Mouse (Mus musculus) limb, embryonic 15.5 days (tissue): ENCODE measurements around the gene Banp. TPM values are rescaled to one million over a fixed set of nuclear protein-coding genes. Genes with fewer than 3 reads are reported as not detected.

Source experiments
- ATAC-seq: fragments of 200-750 bp; cut with Nextera tagmentation; 2 replicates; pipeline ENCODE4 v1.8.0; 2017; ENCODE audit warnings: low read depth, moderate TSS enrichment; ENCODE audit not compliant: insufficient number of reproducible peaks, low FRiP score, low TSS enrichment
- H3K27ac ChIP-seq: fragments of 300-500 bp; sonication (generic); 2 replicates; pipeline ENCODE4 v1.5.1; 2015; ENCODE audit warnings: moderate library complexity, mild to moderate bottlenecking, inconsistent platforms
- H3K27me3 ChIP-seq: fragments of 300-500 bp; sonication (generic); 2 replicates; pipeline ENCODE4 v1.6.1; 2015; ENCODE audit warnings: inconsistent platforms
- H3K36me3 ChIP-seq: fragments of 300-500 bp; sonication (generic); 2 replicates; pipeline ENCODE4 v1.6.1; 2015; ENCODE audit warnings: inconsistent platforms
- H3K4me1 ChIP-seq: fragments of 300-500 bp; sonication (generic); 2 replicates; pipeline ENCODE4 v1.6.1; 2015; ENCODE audit warnings: inconsistent platforms
- H3K4me2 ChIP-seq: fragments of 300-500 bp; sonication (generic); 2 replicates; pipeline ENCODE4 v1.6.1; 2015; ENCODE audit warnings: mild to moderate bottlenecking, inconsistent platforms
- H3K4me3 ChIP-seq: fragments of 300-500 bp; sonication (generic); 2 replicates; pipeline ENCODE4 v1.5.1; 2015; ENCODE audit warnings: mild to moderate bottlenecking, inconsistent platforms
- H3K9ac ChIP-seq: fragments of 300-500 bp; sonication (generic); 2 replicates; pipeline ENCODE4 v1.6.1; 2015; ENCODE audit warnings: inconsistent platforms
- H3K9me3 ChIP-seq: fragments of 300-500 bp; sonication (generic); 2 replicates; pipeline ENCODE4 v1.6.1; 2016; ENCODE audit warnings: inconsistent platforms
- WGBS: fragments of 180-500 bp; shearing (Covaris S2); methylation state at CpG from one replicate; pipeline ENCODE4 v1.1.7; 2015; 5-methylcytosine and 5-hydroxymethylcytosine counted together
- polyA plus RNA-seq: library from polyadenylated mRNA; unstranded; fragments of >200 nt; fragmentation: Nextera tagmentation; extraction: Ambion mirVana; gene quantifications from 2 replicates; pipeline ENCODE4 v1.2.1, GENCODE M21; 2015

The Banp gene
- polyA plus RNA-seq, 1 experiment from 2014 or later, result 42.3 TPM

GRCm38 (mm10) chr8:122058951-122059350 lies 109.4 kb downstream of the Banp start:
- H3K4me3 ChIP-seq, result no peak overlapping the region
- H3K27me3 ChIP-seq, result no peaks in the 10 kb centered on the region
- ATAC-seq, result no peak
- H3K36me3 ChIP-seq, result no peaks in the 10 kb centered on the region
- 75% methylated on average over 8 of the region's 8 CpGs for WGBS
- H3K4me2 ChIP-seq, result no peak overlapping the region
- H3K9ac ChIP-seq, result no peak overlapping the region
- no peak overlapping the region for H3K27ac ChIP-seq
- H3K4me1 ChIP-seq, result peaks cover 27% of the 10 kb centered on the region
- no peaks in the 10 kb centered on the region for H3K9me3 ChIP-seq

GRCm38 (mm10) chr8:122062508-122063223 lies 113.1 kb downstream of the Banp start:
- ATAC-seq, result no peak
- WGBS, result 67% methylated on average over 12 of the region's 12 CpGs

GRCm38 (mm10) chr8:122064353-122064752 lies 114.8 kb downstream of the Banp start:
- Histone ChIP-seq H3K4me2 (no peak overlapping the region), H3K9me3 (no peaks in the 10 kb centered on the region), H3K4me3 (no peak overlapping the region), H3K27ac (no peak overlapping the region), H3K36me3 (no peaks in the 10 kb centered on the region), H3K27me3 (no peaks in the 10 kb centered on the region), H3K4me1 (peaks cover 17% of the 10 kb centered on the region), H3K9ac (no peak overlapping the region)
- WGBS, result 33% methylated on average over 7 of the region's 7 CpGs
- ATAC-seq, result no peak

More at GRCm38 (mm10) chr8:122062508-122063223, 113.1 kb downstream of the Banp start:
- Histone ChIP-seq H3K4me1 (peaks cover 17% of the 10 kb centered on the region), H3K4me2 (no peak overlapping the region), H3K9me3 (no peaks in the 10 kb centered on the region), H3K27ac (no peak overlapping the region), H3K9ac (no peak overlapping the region), H3K27me3 (no peaks in the 10 kb centered on the region), H3K36me3 (no peaks in the 10 kb centered on the region), H3K4me3 (no peak overlapping the region)

DNA sequence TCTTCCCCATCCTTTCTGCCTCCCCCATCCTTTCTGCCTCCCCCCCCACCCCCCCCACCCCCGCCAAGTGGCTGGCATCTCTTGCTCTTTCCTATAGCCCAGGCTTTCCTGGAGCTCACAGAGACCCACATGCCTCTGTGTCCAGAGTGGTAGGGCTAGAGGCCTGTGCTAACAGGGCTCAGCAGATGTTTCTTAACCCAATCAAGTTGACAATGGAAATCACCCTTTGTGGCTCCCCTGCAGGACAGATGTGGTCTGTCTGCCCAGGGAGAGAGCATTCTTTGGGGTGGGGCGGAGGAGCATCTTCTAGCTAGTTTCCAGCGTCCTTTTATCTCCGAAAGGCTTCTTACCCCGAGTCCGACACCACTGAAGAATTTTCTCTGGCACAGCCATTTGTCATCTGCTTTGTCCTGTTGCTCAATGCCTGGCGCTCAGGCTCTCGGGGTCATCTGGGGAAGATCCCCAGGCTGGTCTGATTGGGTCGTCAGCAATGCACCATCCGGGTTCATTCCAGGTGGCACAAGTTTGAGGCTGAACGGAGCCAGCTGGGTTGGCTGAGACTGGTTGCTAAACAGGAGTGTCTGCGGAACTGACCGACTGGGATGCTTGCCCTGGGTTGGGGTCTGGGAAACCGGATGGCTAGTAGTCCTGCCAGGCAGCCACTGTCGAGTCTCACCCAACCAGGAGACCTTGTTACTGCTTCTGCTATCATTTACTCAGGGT lies 118.4 kb downstream of the Banp start:
- H3K9ac ChIP-seq, result no peak overlapping the region
- no peaks in the 10 kb centered on the region for H3K36me3 ChIP-seq
- no peaks in the 10 kb centered on the region for H3K27me3 ChIP-seq
- no peaks in the 10 kb centered on the region for H3K9me3 ChIP-seq
- WGBS, result 62% methylated on average over 15 of the region's 15 CpGs
- H3K4me1 ChIP-seq, result peaks cover 15% of the 10 kb centered on the region
- no peak overlapping the region for H3K4me3 ChIP-seq
- ATAC-seq, result no peak
- no peak overlapping the region for H3K4me2 ChIP-seq
- no peak overlapping the region for H3K27ac ChIP-seq

GRCm38 (mm10) chr8:122068609-122069008 lies 119.1 kb downstream of the Banp start:
- H3K4me1 ChIP-seq, result peaks cover 15% of the 10 kb centered on the region
- H3K36me3 ChIP-seq, result no peaks in the 10 kb centered on the region
- H3K27me3 ChIP-seq, result no peaks in the 10 kb centered on the region
- H3K27ac ChIP-seq, result no peak overlapping the region
- H3K9ac ChIP-seq, result no peak overlapping the region
- WGBS, result 77% methylated on average over 13 of the region's 13 CpGs
- H3K4me3 ChIP-seq, result no peak overlapping the region
- H3K4me2 ChIP-seq, result no peak overlapping the region
- no peak for ATAC-seq
- H3K9me3 ChIP-seq, result no peaks in the 10 kb centered on the region

- Histone ChIP-seq H3K4me3 (no peak overlapping the region), H3K9me3 (no peaks in the 10 kb centered on the region), H3K4me2 (no peak overlapping the region), H3K36me3 (no peaks in the 10 kb centered on the region), H3K9ac (no peak overlapping the region), H3K27me3 (no peaks in the 10 kb centered on the region), H3K4me1 (peaks cover 10% of the 10 kb centered on the region), H3K27ac (no peak overlapping the region)
- ATAC-seq, result no peak
- WGBS, result 77% methylated on average over 11 of the region's 11 CpGs
These were observed 119.7 kb downstream of the Banp start for GRCm38 (mm10) chr8:122069281-122069680.

GRCm38 (mm10) chr8:122071193-122071592 lies 121.6 kb downstream of the Banp start:
- peaks cover 5% of the 10 kb centered on the region; the same call in 1 of the 2 replicates for H3K4me1 ChIP-seq
- no peak for ATAC-seq
- H3K27me3 ChIP-seq, result peaks cover 10% of the 10 kb centered on the region; the same call in 1 of the 2 replicates
- no peaks in the 10 kb centered on the region for H3K9me3 ChIP-seq
- no peak overlapping the region for H3K4me2 ChIP-seq
- no peak overlapping the region for H3K9ac ChIP-seq
- H3K27ac ChIP-seq, result no peak overlapping the region
- H3K36me3 ChIP-seq, result no peaks in the 10 kb centered on the region
- 56% methylated on average over 4 of the region's 4 CpGs for WGBS
- H3K4me3 ChIP-seq, result no peak overlapping the region

- Histone ChIP-seq H3K4me3 (no peak overlapping the region), H3K27ac (no peak overlapping the region), H3K36me3 (no peaks in the 10 kb centered on the region), H3K4me2 (no peak overlapping the region), H3K4me1 (peaks cover 6% of the 10 kb centered on the region; the same call in 1 of the 2 replicates), H3K9me3 (no peaks in the 10 kb centered on the region), H3K9ac (no peak overlapping the region), H3K27me3 (peaks cover 30% of the 10 kb centered on the region)
- ATAC-seq, result no peak
- WGBS, result 52% methylated on average over 9 of the region's 9 CpGs
These were observed 124.4 kb downstream of the Banp start for GRCm38 (mm10) chr8:122073964-122074363.

DNA sequence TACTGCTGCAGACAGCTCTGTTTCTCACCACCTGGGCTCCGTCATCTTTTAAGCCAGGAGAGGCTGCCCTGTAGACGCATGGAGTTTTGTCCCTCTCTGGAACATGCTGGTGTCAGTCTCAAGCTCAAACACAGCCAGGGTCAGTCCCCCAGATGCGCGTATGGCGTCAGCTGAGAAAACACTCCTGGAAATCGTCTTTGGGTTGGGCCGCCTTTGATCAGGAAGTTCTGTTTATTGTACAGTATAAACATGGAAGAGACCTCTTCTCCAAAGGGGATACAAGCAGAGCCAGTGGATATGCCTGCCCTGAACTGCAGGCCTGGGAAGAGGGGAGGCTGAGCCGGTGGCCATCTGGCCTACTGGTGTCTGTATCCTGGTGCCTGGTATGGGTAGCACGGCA lies 124.9 kb downstream of the Banp start:
- ATAC-seq, result no peak
- no peak overlapping the region for H3K27ac ChIP-seq
- no peak overlapping the region for H3K9ac ChIP-seq
- peaks cover 30% of the 10 kb centered on the region for H3K27me3 ChIP-seq
- H3K9me3 ChIP-seq, result no peaks in the 10 kb centered on the region
- H3K4me2 ChIP-seq, result no peak overlapping the region
- no peak overlapping the region for H3K4me3 ChIP-seq
- peaks cover 6% of the 10 kb centered on the region for H3K4me1 ChIP-seq
- WGBS, result 58% methylated on average over 9 of the region's 9 CpGs
- no peaks in the 10 kb centered on the region for H3K36me3 ChIP-seq

DNA sequence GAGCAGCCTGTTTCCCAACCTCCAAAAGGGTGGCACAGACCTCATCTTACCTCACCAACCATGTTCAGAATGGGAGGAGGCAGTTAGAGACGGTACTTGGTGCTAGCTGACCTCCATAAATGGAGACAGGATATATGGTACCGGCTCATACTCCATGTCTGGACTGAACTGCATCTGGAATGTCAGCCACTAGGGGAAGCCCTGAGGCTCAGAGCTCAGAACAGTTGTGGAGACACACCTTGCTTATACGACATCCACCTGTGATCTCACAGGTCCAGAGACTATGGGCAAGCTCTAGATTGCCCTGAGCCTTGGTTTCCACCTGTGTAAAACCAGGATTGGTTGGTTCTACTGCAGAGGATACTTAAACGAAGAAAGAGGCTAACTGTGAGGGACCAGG lies 125.4 kb downstream of the Banp start:
- no peak for ATAC-seq
- Histone ChIP-seq H3K9ac (no peak overlapping the region), H3K27ac (no peak overlapping the region), H3K27me3 (peaks cover 30% of the 10 kb centered on the region), H3K4me2 (no peak overlapping the region), H3K9me3 (no peaks in the 10 kb centered on the region), H3K4me3 (no peak overlapping the region), H3K4me1 (peaks cover 11% of the 10 kb centered on the region), H3K36me3 (no peaks in the 10 kb centered on the region)
- 69% methylated on average over 4 of the region's 4 CpGs for WGBS

DNA sequence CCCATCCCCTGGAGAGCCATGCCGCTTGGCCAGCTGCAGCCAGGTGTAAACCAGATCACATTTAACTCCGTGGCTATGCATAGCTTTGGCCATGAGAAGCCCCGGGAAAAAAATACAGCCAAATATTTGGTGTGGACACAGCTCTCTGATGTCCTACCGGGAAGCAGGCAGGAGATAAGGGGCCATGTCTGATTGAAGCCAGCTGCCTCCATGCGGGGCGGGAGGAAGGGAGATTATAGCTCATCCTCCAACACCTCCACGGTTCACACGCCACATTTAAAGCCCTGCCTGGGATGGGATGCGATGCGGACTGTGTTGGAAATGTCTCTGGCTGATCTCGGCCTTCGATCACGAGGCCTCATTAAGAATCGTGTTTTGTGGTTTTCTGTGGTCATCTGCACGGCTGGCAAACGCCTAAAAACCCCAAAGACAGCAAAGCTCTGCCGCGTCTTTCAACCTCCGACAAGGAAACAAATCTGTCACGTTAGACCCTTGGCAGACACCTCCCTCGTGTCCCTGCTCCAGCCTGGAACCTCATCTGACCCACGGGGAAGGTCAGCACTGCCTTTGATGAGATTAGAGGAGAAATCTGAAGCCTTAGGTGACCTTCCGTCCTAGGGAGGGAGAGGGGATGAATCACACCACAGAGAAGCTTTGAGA lies 126.8 kb downstream of the Banp start:
- Histone ChIP-seq H3K9me3 (no peaks in the 10 kb centered on the region), H3K9ac (no peak overlapping the region), H3K4me1 (peaks cover 22% of the 10 kb centered on the region), H3K4me3 (no peak overlapping the region), H3K36me3 (no peaks in the 10 kb centered on the region), H3K27ac (no peak overlapping the region), H3K27me3 (peaks cover 30% of the 10 kb centered on the region), H3K4me2 (no peak overlapping the region)
- no peak for ATAC-seq
- WGBS, result 31% methylated on average over 23 of the region's 23 CpGs

DNA sequence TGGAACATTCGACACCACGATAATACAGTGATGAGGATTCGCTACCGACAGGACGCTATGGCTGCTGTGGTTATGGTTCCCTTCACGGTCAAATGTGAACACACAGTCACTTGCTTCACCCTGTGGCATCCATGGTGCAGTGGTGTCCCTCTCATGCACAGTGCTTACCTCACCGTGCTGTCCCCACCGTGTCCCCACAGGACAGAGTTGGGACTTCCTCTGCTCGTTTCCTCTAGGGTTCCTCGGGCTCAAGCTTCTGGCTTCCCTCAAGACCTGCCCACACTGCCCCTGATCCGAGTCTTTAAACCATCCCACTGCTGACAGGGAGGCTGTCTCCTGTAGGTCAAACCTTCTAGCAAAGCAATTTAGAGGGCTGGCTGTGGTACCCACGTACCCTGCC lies 128.8 kb downstream of the Banp start:
- Histone ChIP-seq H3K4me2 (no peak overlapping the region), H3K4me3 (no peak overlapping the region), H3K9ac (no peak overlapping the region), H3K27me3 (peaks cover 32% of the 10 kb centered on the region), H3K36me3 (no peaks in the 10 kb centered on the region), H3K27ac (no peak overlapping the region), H3K9me3 (no peaks in the 10 kb centered on the region), H3K4me1 (peaks cover 22% of the 10 kb centered on the region)
- ATAC-seq, result no peak
- 79% methylated on average over 12 of the region's 12 CpGs for WGBS
